Mouse (Mus musculus): ENCODE data around the gene Sltm.

GRCm38 (mm10) chr9:70570351-70570750 lies 27.8 kb downstream of the Sltm start:
- TF ChIP-seq ZNF384 (IDR thresholded peaks at IDR 0.05; ENCODE audit: low read depth, low read length) (no peak), MAFK (IDR thresholded peaks at IDR 0.05; ENCODE audit: insufficient read depth, low read depth, low read length) (no peak), HCFC1 (IDR thresholded peaks at IDR 0.05; ENCODE audit: borderline replicate concordance, insufficient read depth, low read length) (no peak), ZC3H11A (IDR thresholded peaks at IDR 0.05; ENCODE audit: borderline replicate concordance, low read depth, low read length) (no peak), CHD2 (IDR thresholded peaks at IDR 0.05; ENCODE audit: low read depth, low read length) (no peak)

Data from ES-E14 (cell line).